Mouse (Mus musculus): ENCODE data around the gene Calm1. TPM values are rescaled to one million over a fixed set of nuclear protein-coding genes. Genes with fewer than 3 reads are reported as not detected.

Gene Calm1
- total RNA-seq, 4 experiments from 2014 or later: 183 to 222 (median 211) TPM

DNA sequence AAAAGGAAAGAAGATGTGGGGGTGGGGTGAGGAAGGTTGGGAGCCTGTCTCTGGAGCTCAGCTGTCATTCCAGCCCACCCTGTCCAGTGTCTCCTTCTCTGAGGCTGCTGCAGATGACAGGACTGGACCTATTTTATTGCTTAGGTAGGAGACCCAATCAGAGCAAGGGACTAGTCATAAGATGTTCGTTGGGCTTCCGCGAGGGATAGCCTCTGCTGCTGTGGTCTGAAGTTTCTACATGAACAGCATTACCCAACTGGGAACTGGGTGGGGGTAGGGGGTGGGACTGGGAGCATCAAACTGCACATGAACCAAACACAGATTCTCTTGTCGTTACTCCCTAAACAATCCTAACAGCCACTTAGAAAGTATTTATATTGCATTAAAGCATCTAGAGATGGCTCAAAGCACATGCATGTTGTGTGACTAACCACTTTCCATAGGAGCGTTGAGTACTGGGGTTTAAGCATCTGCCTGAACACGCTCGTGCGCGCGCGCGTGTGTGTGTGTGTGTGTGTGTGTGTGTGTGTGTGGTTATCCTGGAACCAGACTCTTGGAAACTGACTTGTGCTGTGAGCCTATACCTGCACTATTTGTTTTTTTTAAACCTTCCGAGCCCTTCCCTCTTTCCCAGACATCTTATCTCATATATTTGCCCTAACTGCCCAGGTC lies 23.2 kb downstream of the Calm1 start:
- no peak for DNase-seq (ENCODE audit: low spot score)

DNA sequence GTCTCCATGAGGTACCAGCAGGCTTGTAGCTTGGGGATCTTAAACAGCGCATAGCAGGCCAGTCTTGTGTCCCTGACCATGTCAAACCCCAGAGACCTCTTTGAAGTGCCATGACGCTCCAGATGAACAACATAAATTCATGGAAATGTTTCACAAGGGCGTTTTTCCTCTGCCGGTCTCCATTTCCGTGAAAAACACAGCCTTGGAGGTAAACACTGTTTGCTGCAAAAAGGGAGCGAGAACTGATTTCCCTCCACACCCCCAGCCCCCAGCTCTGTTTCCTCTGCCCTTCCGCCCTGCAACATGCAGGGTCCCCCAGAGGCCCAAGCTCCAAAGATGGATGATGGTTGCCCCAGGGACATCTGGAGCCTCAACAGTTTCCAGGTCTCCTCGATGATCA lies 24.3 kb downstream of the Calm1 start:
- DNase-seq (ENCODE audit: low spot score): peak; percentile 51

DNA sequence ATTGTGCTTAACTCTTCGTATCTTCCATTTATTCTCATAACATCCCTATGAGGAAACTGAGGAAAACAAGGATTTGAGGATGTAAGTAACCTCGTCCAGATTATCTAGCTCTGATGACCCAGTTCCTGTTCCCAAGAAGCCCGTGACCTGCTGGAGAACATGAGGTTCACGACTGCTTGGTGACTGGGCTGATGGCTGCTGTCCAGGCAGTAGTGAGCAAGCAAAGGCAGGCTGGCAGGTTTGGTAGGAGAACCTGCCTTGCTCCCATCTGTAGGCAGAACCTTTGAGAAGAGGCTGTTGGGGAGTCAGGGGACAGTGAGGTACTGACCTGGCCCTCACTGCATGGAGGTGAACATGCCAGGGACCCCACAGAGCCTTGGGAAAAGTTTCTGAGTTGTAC lies 26.0 kb downstream of the Calm1 start:
- DNase-seq (ENCODE audit: low spot score): no peak

DNA sequence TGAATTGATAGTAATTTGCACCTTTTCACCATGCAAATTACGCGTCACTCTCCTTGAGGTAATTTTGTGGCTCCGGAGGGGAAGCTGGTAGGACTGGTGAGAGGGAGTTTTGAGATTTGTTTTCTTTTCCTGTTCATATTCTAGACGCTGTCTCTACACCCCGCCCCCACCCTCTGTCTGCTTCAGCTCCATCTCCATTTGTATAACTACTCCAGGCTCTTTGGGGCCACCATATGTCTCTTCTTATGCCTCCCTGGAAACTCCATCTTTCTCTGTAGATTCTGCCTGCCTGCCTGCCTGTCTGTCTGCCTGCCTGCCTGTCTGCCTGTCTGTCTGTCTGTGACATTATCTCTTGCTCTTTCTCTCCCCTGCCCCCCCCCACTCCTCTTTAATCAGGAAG lies 26.8 kb downstream of the Calm1 start:
- DNase-seq (ENCODE audit: low spot score): no peak

DNA sequence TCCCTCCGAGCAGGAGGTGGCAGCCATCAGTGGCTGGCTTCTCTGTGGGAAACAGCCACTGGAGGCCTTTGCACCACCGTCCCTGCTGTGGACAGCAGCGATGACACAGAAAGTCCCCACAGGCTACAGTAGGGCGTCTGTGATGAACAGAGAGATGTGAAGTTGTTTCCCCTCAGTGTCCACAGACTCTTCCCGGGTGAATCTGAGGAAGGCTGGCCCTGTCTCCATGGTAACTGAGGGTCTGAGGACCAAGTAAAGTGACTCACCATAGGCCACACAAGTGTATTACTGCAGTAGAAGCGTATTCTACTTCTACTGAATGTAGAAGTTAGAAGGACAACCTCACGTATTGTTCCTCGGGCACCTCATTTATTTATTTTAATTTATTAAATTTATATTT lies 27.4 kb downstream of the Calm1 start:
- no peak for DNase-seq (ENCODE audit: low spot score)

DNA sequence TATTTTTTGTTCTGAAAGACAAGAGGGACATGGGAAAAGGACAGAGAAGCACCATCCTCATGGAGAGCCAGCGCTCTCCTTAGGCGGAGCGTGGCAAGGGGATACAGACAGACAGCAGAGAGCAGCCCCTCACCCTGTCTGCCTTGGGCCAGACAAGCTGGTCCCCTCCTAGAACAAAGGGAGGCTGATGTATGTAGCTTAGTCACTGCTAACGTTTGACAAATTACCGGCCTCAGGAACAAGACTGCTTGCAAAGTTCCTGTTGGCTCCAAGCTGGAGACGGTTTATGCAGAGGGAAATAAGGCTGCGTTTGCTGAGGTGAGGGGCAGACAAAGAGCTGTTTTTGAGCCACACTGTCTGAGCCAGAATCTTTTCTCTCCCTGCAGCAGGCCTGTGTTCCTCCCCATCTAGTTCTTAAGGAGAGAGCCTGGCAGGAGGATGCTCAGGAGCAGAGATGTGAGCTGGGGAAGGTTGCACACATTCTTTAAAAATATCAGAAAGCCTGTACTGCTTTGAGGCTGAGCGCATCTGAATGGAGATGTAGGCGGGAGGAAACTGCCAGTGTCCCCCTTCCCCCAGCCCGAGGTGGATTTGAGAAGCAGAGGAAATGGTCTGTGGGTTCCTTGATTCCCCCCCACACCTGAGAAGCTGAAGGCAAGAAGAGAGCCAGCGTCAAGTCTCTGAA lies 28.9 kb downstream of the Calm1 start:
- DNase-seq (ENCODE audit: low spot score): no peak

DNA sequence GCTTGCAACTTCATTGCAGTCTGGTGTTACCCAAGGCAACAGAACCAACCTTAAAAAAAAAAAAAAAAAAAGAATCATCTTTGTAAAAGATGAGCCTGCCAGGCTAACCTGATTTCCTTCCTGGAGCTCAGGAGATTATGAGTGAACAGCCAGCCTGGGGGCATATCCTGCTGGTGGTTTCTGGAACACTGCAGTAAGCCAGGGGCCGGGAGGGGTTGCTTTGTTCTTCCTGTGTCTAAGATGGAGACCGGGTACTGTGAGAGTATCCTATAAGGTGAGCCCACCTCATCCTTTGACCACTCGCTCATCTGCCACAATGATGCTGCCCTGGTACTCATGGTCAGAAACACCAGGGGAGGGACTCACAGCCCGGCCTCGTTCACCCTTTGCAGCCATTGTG lies 35.0 kb downstream of the Calm1 start:
- no peak for DNase-seq (ENCODE audit: low spot score)

DNA sequence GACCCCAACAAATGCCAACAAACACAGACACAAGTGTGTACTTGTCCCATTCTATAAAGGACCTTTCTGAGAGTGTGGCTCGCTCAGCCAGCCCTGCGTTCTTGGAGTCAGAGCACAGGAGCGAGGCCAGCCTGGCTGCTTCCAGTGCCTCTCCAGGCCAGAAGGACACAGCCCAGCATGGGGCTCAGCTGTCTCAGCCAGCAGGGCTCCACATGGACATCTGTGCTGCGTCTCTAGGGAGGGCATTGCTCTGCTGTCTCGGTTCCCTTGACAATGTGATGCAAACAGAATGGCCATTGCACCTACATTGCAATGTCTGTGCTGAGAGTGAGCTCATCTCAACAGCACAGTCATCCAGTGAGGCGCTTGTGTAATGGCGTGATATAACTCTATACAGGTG lies 35.7 kb downstream of the Calm1 start:
- no peak for DNase-seq (ENCODE audit: low spot score)

DNA sequence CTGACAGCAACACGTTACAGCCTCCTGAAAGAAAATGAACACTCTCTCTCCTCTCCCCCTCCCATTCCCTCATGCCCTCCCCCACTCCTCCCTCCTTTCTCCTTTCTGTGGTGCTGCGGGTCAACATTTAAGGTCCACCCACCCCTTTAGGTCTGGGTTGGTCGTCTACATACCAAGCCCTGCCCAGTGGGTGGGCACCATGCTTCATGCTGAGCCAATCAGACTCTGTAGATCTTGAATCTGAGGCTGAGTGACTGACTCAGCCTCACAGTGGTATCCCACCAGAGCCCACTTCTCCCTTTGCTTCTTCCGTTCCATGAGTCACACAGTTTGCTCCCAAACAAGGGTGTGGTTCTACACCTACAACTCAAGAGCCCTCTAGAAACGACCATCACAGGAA lies 36.2 kb downstream of the Calm1 start:
- no peak for DNase-seq (ENCODE audit: low spot score)

DNA sequence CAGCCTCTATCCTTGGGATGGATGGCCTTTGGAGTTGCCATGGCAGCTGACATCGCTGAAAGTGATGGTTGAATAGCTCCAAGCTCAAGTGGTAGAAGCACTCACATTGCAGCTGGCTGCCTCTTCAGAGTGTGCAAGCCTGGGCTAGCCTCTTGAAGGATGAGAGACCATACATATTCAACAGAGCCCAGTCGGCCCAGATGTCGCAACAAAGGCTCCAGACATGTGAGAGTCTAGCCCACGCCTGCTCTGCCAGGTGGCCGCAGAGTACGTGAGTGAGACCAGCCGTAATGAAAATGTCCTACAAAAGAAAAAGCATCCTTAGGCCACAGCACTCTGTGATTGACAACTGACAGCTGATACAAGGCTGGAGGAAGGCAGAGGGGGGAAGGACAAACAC lies 40.2 kb downstream of the Calm1 start:
- DNase-seq (ENCODE audit: low spot score): no peak

DNA sequence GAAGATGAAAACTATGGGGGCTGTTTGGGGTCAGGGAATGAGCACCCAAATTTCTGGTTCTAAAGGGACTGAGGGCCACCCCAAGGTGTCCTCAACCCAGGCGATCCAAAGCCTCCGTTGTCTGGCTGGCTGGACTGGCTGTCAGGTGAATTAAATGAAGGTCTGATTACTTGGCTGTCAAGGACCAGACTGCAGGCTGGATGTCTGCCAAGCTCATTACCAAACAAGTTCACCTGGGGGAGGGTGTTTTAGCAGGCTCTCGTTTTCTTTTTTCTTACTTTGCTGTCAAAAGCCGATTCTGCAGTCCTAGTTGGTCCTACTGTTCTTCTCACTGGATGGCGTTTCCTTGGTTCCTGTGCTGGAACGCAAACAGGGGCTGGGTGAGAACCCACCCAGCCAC lies 40.6 kb downstream of the Calm1 start:
- no peak for DNase-seq (ENCODE audit: low spot score)

DNA sequence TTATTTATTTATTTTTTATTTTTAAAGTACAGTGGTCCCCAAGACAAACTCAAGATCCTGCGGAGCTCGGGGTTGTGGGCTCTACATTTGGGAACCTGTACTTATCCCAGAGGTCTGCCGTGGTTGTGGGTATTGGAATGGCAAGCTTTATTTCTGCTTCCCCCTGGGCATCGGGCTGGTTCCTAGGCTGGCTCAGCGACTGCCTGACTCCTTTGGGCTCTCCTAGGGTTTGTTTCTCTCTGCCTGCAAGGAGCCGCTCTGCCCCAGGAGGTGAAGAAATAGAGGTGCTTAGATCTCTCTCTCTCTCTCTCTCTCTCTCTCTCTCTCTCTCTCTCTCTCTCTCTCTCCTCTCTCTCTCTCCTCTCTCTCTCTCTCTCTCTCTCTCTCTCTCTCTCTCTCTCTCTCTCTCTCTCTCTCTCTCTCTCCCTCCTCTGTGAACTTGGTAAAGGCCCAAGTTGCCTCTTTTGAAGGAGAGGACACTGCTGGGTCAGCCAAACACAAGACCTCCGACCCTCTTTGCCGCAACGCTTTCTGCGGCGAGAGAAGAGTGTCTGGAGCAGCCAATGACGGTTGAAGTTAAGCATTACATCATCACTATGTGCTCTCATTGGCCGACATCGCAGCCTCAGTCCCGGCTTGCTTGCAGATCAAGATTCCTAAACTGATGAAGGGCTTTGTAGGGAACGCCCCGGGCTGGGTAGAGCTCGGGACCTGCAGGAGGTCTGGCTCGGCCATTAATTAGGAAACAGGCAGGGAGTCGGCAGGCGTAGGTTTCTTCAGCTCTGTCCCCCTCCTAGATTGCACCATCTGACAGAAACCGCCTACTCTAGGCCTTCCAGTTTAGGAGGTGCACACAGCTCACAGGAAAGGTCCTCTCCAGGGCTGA lies 42.9 kb downstream of the Calm1 start:
- peak; percentile 39 for DNase-seq (ENCODE audit: low spot score)

DNA sequence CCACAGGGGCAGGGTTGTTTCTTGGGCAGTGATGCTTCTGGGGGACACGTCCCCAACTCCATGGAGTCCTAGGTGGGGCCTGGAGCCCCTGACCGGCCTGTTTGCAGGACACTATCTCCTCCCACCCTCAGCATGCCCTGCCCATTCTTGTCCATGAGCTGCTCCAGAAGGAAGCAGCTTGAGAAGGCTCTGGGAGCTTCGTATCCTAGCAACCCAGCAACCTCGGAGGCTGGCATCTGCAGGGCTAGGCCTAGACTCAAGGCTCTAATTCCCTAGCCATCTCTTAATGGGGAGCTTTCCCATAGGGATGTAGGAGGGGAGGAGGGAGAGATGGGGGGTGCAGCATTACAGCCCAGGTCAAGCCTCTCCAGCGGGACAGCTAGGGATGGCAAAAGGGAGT lies 45.3 kb downstream of the Calm1 start:
- DNase-seq (ENCODE audit: low spot score): no peak

DNA sequence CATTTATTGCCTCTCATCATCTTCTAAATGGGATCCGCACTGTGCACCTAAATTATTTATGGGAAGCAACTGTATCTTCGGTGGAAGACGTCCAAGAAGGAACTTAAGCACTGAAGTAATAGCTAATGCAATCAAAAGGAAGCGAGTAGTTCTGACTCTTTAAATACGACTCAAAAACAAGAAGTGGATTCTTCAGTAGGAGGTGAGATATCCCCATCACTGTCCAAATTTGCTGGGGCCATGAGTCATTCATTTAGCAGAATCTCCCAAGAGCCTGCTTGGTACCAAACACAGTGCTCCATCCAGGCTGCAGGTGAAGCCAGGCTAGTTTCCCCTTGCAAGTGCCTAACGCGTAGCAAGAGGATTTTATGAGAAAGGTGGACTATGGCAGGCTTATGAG lies 49.9 kb downstream of the Calm1 start:
- no peak for DNase-seq (ENCODE audit: low spot score)

DNA sequence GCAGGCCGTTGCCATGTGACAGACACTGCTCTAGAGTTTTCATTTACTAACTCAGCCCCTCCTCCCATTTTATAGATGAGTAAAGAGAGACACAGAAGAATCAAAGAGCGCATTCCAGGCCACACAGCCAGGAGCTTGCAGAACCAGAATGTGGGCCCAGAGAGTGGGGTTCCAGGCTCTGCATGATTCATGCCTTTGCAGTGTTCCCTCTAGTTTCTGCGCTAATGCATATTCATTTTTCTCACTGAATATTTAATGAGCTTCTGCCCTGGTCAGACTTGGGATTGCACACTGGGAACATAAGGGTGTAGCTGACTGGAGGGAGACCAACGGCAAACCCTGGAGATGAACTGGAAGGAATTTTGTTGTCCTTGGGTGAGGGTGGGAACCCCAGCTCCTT lies 55.2 kb downstream of the Calm1 start:
- DNase-seq (ENCODE audit: low spot score): no peak

DNA sequence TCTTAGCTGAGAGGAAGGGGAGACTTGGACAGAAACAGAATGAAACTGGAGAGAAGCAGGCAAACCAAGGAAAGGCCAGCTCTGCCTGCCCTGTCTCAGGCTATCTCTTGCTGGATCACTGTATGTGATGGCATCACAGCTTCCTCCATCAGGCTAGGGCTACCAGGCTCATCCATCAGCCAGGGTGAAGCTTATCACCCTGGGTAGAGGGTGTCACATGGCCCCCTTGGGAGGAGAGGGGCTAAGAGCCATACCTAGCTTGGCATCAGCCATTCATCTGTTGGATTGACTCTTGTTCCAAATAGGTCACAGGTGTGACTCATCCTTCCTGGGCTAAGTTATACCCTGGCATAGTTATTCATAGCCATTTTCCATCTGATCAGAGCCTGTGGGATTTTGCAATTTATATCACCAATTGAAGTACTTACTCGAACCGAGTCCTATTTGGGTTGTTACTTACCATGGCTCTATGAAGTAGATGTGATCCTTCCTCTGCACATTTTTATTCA lies 56.3 kb downstream of the Calm1 start:
- no peak for DNase-seq (ENCODE audit: low spot score)

DNA sequence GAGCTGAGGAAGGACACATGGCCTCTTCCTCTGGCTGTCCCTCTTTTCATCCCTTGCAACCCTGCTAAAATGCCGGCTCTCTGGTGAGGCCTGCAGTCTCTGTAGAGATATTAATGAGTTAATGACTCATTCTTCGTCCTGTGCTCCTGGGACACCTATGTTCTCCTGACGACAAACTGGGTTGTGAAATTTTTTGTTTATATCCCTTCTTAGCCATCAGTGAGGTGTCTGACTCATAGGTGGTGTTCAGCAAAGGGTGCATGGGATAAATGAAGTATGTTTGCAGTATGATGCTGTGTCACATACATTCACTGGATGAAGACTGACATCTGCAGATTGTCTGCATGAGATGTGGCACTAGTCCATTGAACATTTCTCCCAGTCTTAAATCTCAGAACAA lies 58.5 kb downstream of the Calm1 start:
- DNase-seq (ENCODE audit: low spot score): no peak

Other genes starting within 250 kb of the Calm1 start
- gene Kcnk13, start 234.9 kb upstream of the Calm1 start, total RNA-seq (2022): under 1 TPM; 0.16 to 0.52 (median 0.34) TPM
- gene Psmc1, start 89.3 kb upstream of the Calm1 start, total RNA-seq (2022): 100 to 1,000 TPM; 125 to 153 (median 140) TPM
- gene Nrde2, start 39.8 kb upstream of the Calm1 start, total RNA-seq (2022): 10 to 100 TPM in 2 of 4 experiments, 1 to 10 TPM in 2; 8.1 to 14.2 (median 10.9) TPM

Data from heart, adult 8-10 months (tissue).